Mouse (Mus musculus): Measurements from ENCODE around the gene Mon2. TPM values are rescaled to one million over a fixed set of nuclear protein-coding genes. Genes with fewer than 3 reads are reported as not detected.
A peak's percentile ranks its signal among the peaks of the same experiment; 100 is the strongest.

The Mon2 gene
- total and polyA plus RNA-seq, 3 experiments, result 33.8 to 38.6 TPM; not detected in 1

DNA sequence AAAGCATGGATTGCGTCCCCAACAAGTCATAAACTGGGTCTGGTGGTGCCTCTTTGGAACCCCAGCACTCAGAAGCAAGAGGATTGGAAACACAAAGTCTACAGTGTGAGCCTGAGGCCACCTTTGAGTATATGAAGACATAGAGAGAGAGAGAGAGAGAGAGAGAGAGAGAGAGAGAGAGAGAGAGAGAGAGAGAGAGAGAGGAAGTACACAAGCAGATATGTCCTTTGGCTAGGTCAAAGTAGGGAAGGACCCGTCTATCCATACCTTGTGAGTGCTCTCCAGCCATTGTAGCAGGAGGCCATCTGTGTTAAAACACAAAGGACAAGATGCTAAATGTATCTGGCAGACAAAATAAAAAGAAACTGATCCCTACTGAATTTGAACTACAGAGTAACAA lies 118.4 kb downstream of the Mon2 start:
- TF ChIP-seq POLR2AphosphoS2 (IDR thresholded peaks at IDR 0.05; ENCODE audit: low read length) (no peak), TBP (IDR thresholded peaks at IDR 0.05; ENCODE audit: low read depth, low read length) (no peak), JUND (IDR thresholded peaks at IDR 0.05; ENCODE audit: low read depth, low read length) (peak; percentile 93), ZNF384 (IDR thresholded peaks at IDR 0.05; ENCODE audit: low read depth, low read length) (no peak), E2F4 (IDR thresholded peaks at IDR 0.05; ENCODE audit: borderline replicate concordance, low read depth, low read length) (no peak)
- Histone ChIP-seq H3K9ac (ENCODE audit: control insufficient read depth, low read depth, low read length, poor library complexity, severe bottlenecking) (no peak overlapping the region), H3K27ac (ENCODE audit: control insufficient read depth, low read depth, low read length) (no peak overlapping the region), H3K4me1 (ENCODE audit: control insufficient read depth in 1 of 2, insufficient read depth in 2 of 2, low read length in 2 of 2) (no peaks in the 10 kb centered on the region), H3K27me3 (ENCODE audit: control insufficient read depth in 1 of 2, insufficient read depth in 2 of 2, low read length in 2 of 2) (no peaks in the 10 kb centered on the region), H3K79me2 (ENCODE audit: control insufficient read depth, insufficient read depth, low read length, poor library complexity) (no peaks in the 10 kb centered on the region), H3K4me3 (ENCODE audit: control insufficient read depth in 1 of 2, insufficient read depth in 1 of 2, low read depth in 2 of 2, low read length in 2 of 2) (no peak overlapping the region), H3K36me3 (ENCODE audit: control insufficient read depth in 1 of 2, insufficient read depth in 2 of 2, low read length in 2 of 2) (no peaks in the 10 kb centered on the region), H3K9me3 (replicated peaks; ENCODE audit: insufficient read depth, low read length) (no peaks in the 10 kb centered on the region)
- no peak for DNase-seq (ENCODE audit: low read depth, low spot score)

DNA sequence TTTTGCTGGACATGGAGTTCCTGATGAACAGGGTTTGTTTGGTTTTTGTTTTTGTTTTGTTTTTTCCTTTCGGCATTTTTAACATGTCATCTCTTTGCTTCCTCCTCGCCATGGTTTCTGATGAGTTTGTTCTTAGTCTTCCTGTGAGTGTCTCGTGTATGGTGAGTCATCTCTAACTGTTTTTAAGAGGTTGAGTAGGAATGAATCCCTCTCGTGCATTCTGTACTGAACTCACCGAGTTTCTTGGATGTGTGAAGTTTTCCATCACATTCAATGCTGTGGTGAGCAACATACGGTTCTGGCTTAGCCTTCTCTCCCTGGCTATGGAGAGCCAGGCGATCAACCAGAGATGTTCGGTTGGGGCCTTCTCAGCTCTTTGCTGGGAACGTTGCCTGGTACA lies 122.7 kb downstream of the Mon2 start:
- H3K27ac ChIP-seq (ENCODE audit: control insufficient read depth, low read depth, low read length), result no peak overlapping the region
- no peaks in the 10 kb centered on the region for H3K36me3 ChIP-seq (ENCODE audit: control insufficient read depth in 1 of 2, insufficient read depth in 2 of 2, low read length in 2 of 2)
- TF ChIP-seq ZC3H11A (IDR thresholded peaks at IDR 0.05; ENCODE audit: low read depth, low read length) (no peak), MYB (IDR thresholded peaks at IDR 0.05; ENCODE audit: low read depth, low read length) (no peak), CHD2 (IDR thresholded peaks at IDR 0.05; ENCODE audit: low read length) (no peak), MAZ (IDR thresholded peaks at IDR 0.05; ENCODE audit: low read depth, low read length) (no peak), ELF1 (IDR thresholded peaks at IDR 0.05; ENCODE audit: low read depth, low read length) (no peak), ZKSCAN1 (IDR thresholded peaks at IDR 0.05; ENCODE audit: low read depth, low read length) (no peak), POLR2AphosphoS5 (IDR thresholded peaks at IDR 0.05; ENCODE audit: borderline replicate concordance, low read depth, low read length) (no peak), POLR2AphosphoS2 (IDR thresholded peaks at IDR 0.05; ENCODE audit: low read length) (no peak), EP300 (IDR thresholded peaks at IDR 0.05; ENCODE audit: low read depth in 1 of 2, low read length in 2 of 2) (no peak)
- H3K27me3 ChIP-seq (ENCODE audit: control insufficient read depth in 1 of 2, insufficient read depth in 2 of 2, low read length in 2 of 2), result peaks cover 0 to 1% of the 10 kb centered on the region in 2 experiments; a peak in 1 of 4 replicates
- H3K4me1 ChIP-seq (ENCODE audit: control insufficient read depth in 1 of 2, insufficient read depth in 2 of 2, low read length in 2 of 2), result no peaks in the 10 kb centered on the region
- H3K9ac ChIP-seq (ENCODE audit: control insufficient read depth, low read depth, low read length, poor library complexity, severe bottlenecking), result no peak overlapping the region
- no peaks in the 10 kb centered on the region for H3K79me2 ChIP-seq (ENCODE audit: control insufficient read depth, insufficient read depth, low read length, poor library complexity)
- H3K4me3 ChIP-seq (ENCODE audit: control insufficient read depth in 1 of 2, insufficient read depth in 1 of 2, low read depth in 2 of 2, low read length in 2 of 2), result no peak overlapping the region
- no peak for DNase-seq (ENCODE audit: low read depth, low spot score)
- no peaks in the 10 kb centered on the region for H3K9me3 ChIP-seq (replicated peaks; ENCODE audit: insufficient read depth, low read length)

DNA sequence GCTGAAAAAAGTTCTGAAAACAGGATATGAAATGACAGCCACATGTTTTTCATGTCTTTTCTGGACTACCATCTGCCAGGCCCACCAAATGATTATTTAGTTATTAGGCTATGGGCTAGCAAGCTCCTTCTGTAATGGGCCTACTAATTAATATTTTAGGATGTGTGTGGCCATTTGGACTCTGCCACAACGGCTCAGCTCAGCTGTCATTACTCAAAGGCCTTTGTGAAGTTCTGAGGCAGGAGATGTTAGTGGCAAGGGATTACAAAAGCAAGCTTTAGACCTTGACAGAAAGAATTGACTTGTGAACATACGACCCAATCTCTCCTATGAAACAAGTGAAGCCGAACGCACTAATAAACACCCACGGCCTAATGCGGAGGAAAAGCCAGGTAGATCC lies 125.3 kb downstream of the Mon2 start:
- no peaks in the 10 kb centered on the region for H3K4me1 ChIP-seq (ENCODE audit: control insufficient read depth in 1 of 2, insufficient read depth in 2 of 2, low read length in 2 of 2)
- no peak overlapping the region for H3K4me3 ChIP-seq (ENCODE audit: control insufficient read depth in 1 of 2, insufficient read depth in 1 of 2, low read depth in 2 of 2, low read length in 2 of 2)
- TF ChIP-seq MAZ (IDR thresholded peaks at IDR 0.05; ENCODE audit: low read depth, low read length) (no peak), ZMIZ1 (IDR thresholded peaks at IDR 0.05; ENCODE audit: low read depth, low read length) (no peak), JUND (IDR thresholded peaks at IDR 0.05; ENCODE audit: low read depth, low read length) (no peak), TBP (IDR thresholded peaks at IDR 0.05; ENCODE audit: low read depth, low read length) (no peak), ETS1 (IDR thresholded peaks at IDR 0.05; ENCODE audit: low read depth, low read length) (no peak), ZC3H11A (IDR thresholded peaks at IDR 0.05; ENCODE audit: low read depth, low read length) (no peak), MYB (IDR thresholded peaks at IDR 0.05; ENCODE audit: low read depth, low read length) (no peak), UBTF (IDR thresholded peaks at IDR 0.05; ENCODE audit: borderline replicate concordance, insufficient read depth, low read depth, low read length) (no peak), SMC3 (IDR thresholded peaks at IDR 0.05; ENCODE audit: low read depth, low read length) (no peak), USF1 (IDR thresholded peaks at IDR 0.05; ENCODE audit: low read depth, low read length) (no peak), CHD1 (IDR thresholded peaks at IDR 0.05; ENCODE audit: low read depth, low read length) (no peak)
- no peak for DNase-seq (ENCODE audit: low read depth, low spot score)
- H3K9me3 ChIP-seq (replicated peaks; ENCODE audit: insufficient read depth, low read length), result no peaks in the 10 kb centered on the region
- H3K9ac ChIP-seq (ENCODE audit: control insufficient read depth, low read depth, low read length, poor library complexity, severe bottlenecking), result no peak overlapping the region
- H3K79me2 ChIP-seq (ENCODE audit: control insufficient read depth, insufficient read depth, low read length, poor library complexity), result no peaks in the 10 kb centered on the region
- no peaks in the 10 kb centered on the region for H3K36me3 ChIP-seq (ENCODE audit: control insufficient read depth in 1 of 2, insufficient read depth in 2 of 2, low read length in 2 of 2)
- H3K27me3 ChIP-seq (ENCODE audit: control insufficient read depth in 1 of 2, insufficient read depth in 2 of 2, low read length in 2 of 2), result peaks cover 0 to 1% of the 10 kb centered on the region in 2 experiments; a peak in 1 of 4 replicates
- no peak overlapping the region for H3K27ac ChIP-seq (ENCODE audit: control insufficient read depth, low read depth, low read length)
